Mouse (Mus musculus) retina, postnatal 1 day (tissue): ENCODE measurements at regions not wholly inside any gene's neighbourhood (a gene's known extent, or its start where the extent isn't known, plus 50 kb on each side); places are given as distances from the start of the nearest gene placed in this dataset.

ENCODE experiments used
- DNase-seq: peaks from one replicate; pipeline ENCODE4 v3.0.0-alpha.2; 2012

DNA sequence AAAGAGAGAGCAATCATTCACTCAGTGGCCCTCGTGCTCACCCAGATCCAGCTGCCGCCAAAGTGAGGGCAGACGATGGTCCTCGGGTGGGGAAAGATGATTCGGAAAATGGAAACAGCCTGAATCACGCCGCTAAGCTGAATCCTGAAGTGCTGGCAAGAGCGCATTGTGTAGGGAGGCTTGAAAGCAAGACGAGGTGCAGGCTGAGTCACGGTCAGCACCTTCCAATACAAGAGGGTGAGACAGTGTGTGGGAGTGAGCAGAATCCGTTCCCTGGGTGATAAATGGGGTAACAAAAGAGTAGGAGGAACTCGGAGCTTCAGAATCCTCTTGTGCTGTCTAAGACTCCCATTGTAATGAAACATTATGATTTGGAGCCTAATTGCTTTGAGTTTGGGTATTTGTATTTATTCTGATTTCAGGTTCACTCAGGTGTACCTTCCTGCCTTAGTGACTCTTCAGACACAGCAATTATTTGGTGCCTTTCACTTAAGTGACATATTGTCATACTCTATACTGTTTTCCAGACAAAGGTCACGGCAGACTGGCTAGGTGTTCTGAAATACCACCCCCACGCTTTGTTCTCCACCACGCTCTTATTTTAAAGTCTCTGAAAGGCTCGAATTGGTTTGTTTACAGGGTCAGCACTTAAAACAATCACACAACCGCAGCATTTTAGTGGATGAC, 70.0 kb downstream of the Mbip start:
- DNase-seq, result no peak

DNA sequence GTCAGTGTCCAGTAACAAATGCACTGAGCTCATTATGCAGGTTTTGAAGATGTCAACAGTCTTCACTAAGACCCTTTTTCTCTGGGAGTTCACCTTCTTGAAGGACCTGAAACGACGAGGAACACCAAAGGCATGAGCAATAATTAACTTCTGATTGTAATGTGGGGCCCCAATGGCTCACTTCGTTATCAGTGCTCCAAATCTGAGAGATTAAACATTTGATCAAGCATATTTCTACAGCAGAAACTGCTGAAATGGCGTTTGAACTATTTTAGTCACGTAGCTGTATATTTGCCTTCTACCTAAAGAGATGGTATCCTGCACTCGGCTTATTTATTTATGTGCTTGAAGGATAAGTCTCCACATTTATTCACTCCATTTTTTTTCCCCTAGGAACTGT, 80.6 kb downstream of the Mbip start:
- DNase-seq, result no peak

DNA sequence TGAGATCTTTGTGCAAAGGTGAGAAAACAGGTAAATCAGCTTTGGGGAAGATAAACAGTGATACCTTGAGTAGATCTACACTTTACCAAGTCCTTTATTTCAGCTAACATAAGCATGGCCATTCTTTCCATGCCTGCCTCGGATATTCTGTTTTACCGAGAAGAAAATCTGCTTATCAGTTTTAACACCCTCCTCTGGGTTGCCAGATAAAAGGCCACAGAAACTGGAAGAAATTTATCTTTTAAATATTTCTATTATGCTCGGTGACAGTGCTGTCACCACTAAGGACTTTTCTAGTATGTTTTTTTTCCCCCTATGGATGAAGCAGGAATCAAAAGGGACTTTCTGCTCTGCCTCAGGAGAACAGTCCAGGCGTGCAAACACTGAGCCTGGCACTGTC, 84.2 kb downstream of the Mbip start:
- no peak for DNase-seq

DNA sequence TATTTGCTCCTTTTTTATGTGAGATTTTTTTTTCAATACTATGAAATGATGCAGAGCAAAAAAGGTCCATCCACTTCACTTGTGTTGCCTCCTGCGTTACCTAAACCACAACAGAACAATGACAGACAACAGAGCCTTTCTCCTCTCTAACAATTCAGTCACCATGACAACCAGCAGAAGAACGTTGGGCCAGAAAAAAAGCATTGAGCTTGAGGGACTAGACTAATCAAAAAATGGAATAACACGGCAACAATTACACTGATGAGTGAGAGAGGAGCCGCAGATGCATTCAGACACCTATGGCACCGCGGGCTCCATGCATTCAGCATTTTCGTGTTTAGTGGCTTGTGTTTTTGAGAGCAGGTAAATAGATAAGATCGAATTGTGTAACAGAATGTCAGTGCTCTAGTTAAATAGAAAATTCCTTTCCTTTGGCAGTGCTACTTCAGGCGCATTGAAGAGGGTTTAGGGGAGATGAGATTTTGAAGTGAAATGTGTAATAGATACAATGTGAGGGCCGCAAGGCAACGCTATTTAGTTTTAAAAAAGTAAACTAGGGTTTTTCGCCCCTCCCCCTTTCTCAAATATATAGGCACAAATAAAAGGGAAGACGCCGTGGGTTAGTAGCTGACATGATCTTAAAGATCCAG, 87.2 kb downstream of the Mbip start:
- DNase-seq, result peak; percentile 31

DNA sequence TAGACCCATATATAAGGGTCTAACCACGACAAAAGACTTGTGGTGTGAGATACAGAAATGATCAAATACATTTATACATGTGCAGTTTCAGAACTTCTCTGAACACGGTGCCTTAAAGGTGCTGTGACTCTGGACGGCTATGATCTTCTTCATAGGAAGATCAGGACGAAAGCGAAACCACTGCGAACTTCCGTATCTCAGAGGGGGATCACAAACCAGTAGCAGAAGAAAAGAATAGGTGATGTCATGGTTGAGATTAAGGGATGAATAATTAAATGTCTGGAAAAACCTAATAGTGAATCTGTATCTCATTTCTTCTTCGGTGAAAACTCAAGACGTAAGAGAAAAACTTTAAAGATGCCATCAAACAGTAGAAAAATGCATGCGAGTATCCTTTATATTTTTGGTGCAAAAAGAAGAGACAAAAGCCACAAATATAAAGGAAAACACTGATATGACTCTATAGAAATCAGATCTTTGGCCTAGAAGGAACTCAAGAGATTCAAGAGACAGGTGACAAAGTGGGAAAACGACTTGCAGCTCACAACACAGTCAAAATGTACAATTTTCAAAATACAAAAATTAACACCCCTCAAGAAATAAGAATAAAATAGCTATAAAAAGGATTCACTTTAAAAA, 89.3 kb downstream of the Mbip start:
- DNase-seq, result no peak

DNA sequence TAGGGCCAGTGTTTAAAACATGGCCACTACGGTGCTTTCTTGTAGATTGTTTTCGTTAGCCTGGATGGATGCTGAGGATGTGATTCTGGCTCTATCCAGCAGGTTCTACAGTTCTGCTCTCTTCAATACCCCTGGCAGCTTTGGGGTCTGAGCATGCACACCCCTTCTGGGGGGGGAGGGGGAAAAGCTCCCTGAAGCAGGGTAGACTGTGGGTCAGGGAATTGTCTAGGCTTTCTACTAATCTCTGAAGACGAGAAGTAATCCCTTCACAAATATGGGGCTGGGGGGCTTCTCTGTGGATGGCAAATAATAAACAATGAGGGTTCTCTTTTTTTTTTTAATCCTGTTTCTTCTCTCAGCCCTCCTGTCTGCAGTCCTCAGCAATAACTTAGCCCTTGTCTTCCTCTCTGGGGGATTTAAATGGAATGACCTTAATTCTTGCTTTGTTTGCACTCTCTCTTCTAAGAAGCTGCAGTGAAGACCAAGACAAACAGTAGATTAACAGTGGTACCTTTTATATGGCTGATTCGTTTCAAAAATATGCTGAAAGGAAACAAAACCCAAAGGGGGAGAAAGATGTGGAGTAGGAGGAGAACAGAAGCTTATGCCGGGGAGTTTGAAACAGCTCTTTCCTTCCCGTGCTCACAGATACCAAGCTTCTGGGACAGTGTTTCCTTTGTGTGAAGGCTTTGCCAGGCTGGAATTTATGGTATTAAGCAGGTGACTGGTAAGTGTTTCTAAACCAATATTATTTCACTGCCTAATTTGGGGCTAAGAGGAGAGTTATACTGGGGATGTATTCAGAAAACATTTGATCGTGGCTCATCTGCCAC, 92.9 kb downstream of the Mbip start:
- peak; percentile 76 for DNase-seq

DNA sequence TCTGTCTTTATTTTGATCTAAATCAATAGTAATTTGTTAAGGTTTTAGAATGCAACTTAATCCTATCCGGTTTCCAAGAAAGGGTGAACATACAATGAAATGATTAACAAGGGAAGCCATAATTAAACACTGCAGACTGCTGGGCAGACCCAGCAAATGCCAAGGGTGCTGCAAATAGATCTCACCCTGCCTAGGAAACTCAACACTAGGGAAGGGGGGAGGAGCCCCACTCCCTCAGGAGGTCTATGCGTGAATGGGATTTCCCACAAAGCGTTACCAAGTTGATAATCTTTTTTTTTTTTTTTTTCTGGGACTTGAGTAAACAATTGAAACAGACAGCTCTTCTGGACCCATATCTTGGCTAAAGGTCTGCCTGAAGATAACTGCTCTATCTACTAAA, 95.4 kb downstream of the Mbip start:
- no peak for DNase-seq

DNA sequence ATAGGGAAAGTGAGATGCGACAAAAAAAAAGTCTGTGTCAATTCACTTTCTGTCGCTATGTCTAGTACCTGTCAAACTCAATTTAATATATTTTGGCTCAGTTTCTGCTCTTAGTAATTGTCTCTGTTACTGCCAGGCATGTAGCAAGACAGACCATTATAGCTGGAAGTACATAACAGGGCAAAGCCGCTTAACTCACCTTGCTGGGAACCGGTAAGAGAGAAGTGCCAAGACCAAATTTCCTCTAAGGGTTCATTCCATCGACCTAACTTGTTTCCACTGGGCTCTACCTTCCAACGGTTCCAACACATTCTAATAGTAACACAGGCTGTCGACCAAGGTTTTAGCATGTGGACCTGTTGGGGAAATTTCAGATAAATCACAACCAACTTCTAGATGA, 99.3 kb downstream of the Mbip start:
- no peak for DNase-seq

DNA sequence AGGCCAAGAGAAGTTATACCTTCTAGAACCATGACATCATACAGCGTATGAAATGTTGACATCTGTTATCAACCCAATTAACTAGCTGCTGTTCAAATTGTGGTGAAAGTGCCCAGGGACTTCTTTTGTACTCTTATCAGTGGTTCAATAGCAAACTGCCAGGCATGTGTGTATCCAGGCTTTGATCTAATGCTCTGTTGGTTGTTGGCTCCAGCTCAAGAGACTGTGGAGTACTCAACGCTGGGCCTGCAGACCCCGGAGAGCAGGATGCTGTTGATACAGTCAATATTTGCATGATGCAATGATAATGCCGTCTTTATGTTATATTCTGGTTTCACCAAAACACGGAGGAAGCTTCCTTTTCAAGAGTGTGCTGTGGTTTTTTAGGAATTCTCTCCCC, 102.9 kb downstream of the Mbip start:
- no peak for DNase-seq

DNA sequence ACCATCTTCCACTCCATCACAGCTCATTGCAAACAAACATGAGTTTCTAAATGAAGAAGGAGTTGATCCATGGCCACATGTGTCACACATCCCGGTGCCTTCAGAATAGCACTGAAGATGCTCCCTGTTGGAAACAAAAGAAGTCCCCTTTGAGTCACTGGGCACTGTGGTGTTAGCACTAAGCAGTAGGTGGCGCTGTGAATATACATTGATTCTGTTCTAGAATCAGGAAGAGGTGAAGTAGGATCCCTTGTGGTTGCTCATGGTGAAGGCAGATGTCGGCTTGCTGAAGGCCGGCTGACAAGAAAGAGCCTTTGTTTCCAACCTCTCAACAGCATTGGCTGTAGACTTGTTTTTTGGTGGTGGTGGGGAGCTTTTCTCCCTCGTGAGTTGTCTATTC, 104.0 kb downstream of the Mbip start:
- DNase-seq, result peak; percentile 70

DNA sequence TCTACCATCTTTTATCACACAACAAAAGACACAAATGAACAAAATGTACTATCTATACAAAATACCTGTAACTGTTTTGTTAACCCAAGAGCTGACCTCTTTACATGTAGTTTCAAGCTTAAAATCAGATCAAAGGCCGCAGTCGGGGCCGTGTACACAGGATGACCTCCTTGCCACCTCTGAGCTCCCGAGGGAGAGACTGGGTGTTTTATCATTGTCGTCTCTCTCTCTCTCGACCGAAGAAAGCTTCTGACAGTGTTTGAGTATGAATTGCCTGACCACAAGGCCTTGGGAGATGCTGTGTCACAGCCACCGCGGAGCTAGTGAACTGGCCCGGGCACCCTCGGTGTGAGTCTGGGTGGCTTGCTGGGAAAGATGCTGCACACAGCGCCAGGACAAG, 105.5 kb downstream of the Mbip start:
- DNase-seq, result no peak

DNA sequence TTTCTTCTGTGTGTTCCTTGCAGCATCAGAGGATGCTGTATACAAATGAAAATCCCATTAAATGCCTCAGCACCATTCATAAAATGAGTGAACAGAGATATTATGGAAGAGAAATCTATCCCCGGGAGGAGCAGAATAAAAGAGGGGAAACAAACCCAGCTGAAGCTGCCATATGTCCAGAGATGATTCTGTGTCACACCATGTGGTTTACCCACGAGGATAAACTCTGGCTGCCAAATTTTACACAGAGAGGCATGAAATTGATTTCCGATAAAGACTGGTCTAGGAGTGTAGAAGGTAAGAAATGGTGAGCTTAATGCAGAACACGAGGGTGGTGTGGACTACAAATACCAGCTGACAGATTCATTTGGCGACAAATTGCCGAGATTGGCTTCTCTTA, 111.1 kb downstream of the Mbip start:
- DNase-seq, result no peak

DNA sequence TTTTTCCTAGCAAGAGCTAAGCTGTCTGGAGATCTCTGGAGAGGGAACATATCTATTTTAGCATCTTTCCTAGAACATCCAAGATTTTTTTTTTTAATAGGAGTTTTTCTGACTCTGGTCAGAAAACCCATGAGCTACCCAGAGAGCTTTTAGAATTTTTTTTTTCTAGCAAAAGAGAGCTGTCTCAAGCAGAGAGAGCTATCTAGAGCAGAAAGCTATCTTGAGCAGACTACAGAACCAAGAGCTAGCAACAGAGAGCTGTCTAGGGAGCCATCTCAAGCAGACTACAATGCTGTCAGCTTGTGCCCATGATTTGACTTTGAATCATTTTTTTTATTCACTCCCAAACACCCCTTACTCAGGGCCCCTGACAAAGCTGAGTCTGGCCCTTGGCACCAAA, 112.5 kb downstream of the Mbip start:
- DNase-seq, result no peak

DNA sequence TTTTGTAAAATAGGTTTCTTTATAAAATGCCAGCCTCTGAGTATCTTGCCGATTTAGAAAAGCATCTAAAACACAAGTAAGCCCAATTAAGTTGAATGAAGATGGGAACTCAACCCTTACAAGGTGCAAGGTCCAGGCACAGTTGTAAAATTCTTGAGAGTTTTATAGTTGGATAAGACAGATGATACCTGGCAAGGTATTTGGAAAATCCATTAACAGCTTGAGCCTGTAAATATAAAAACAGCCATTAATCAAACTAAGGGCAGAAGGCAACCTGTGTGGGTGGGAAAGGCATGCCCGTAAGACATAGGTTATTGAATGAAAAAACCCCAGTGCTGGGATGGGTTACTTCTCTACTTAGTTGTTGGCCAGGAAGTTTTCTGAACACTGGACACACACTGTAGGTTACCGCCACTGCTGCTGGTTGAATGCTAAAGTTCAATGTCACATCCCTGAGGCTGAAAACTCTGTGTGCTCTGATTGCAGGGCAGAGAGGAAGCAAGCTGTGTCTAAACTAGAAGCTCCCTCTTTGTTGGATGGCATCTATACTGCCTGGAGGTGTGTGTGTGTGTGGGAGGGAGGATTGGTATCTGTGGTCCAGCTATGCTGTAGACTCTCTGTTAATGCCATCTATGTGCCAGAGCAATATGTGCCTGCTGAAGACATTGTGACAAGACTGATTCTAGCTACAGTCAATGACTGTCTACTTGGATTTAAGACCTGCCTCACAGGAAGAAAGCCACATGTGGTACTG, 121.4 kb downstream of the Mbip start:
- DNase-seq, result peak; percentile 5

DNA sequence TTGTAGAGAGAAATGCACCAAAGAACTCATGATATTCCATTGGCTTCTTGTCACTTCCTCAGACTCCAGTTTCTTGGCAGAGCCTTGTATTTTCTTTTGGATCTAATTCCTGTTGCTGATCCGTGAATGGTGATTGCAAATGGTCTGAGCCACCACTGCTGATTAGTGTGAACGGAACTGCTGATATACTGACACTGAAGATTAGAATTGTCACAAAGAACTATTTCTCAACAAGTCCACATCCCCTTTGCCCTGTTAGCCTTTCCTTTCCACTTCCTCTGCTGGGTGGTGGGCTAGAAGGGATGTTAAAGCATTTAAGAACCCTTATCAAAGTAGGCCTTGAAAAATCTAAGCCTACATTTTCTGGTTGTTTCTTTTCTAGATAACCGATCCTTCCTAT, 152.2 kb downstream of the Mbip start:
- no peak for DNase-seq

DNA sequence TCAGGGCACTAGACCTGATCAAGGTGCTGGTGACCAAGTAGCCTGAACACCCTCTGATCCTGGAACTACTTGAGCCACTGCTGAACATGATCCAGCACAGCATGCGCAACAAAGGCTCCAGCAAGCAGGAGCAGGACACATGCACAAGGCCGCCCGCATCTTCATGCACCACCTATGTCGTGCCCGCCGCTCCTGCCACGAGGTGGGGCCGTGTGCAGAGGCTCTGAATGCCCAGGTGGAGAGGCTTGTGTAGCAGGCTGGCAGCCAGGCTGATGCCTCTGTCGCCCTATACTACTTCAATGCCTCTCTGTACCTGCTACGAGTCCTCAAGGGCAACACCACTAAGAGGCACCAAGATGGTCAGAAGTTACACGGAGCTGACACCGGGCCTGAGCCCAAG, 156.1 kb downstream of the Mbip start:
- no peak for DNase-seq

DNA sequence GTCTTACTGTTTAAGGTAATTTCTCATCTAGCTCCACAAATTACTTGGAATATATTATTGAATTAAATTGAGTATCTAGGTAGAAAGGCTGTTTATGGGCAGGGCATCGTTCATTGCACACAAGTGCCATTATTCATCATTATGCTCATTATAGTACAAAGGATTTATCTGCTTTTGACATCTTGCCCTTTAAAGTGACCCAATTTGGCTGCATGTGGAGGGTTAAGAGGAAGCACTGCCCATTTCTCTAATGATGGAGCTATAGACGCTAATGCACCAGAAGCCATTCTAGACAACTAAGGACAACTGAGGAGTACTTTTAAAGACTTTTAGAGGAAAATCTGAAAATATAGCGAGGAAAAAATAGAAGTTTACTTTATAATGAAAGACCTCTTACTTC, 185.0 kb downstream of the Mbip start:
- peak; percentile 67 for DNase-seq

DNA sequence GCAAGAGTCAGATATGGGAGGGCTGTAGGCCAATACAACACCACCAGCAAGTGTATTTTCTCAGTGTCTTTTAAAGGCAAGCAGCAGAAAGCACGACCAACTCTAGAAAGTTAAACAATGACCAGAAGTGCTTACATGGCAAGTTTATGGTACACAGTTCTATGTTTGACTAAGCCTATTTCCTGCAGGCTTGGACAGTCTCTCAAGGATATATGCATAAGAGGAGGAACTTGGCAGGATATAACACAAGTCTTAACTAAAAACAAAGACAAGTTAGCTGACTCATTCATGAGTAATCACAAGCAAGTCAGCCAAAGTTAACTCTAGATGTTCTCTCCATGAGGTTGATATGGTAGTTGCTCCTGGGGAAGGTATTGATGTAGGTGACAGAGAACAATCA, 201.3 kb downstream of the Mbip start:
- no peak for DNase-seq

DNA sequence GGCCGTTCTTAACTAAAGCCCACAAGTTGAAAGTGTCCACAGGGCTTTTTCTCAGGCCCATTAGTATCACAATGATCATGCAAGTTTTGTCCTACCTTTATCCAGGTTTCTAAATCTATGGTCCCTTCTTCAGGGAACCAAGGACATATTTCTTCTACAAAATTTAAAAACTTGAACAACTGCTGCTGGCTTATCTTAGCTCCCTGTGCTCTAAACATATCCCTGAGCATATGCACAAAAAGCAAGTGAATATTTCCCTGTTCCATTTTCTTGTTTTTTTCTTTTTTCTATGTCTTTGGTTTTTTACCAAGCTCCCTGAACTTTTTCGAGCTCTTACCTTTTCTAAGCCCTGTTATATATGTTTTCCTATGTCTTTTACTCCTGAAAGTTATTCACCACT, 201.9 kb downstream of the Mbip start:
- no peak for DNase-seq

DNA sequence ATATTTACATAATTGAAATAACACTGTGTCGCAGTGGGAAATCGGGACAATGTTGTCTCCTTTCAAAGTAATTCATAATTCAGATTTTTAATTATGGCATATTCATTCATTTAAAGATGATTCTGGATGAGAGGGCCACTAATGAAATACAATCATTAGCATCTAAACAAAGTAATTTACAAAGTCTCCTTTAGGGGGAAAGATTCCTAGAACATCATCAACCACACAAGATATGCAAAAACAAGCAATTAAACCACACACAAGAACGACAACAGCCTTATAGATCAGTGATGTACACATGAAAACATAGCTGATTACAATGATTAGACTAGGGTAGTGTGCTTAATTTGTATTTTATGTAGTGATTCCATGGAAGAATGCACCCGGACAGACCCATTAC, 231.2 kb downstream of the Mbip start:
- DNase-seq, result peak; percentile 84

DNA sequence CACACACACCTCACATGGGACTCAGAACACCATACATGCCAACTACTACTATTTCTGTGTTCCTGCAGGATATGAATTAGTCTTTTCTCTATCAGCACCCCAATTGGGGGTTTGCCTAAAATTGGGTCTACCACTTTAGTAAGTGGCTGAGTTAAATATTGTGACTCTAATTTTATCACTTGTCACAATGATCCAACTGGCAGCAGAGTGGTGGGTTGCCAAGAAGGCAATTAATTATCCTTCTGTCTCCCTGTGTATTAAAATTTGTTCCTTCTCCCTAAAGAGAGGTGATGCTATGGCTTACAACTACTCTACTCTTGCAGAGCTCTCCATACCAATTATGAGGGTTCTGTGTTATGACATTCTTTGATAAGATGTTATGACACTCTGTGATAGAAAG, 245.3 kb downstream of the Brms1l start:
- no peak for DNase-seq

DNA sequence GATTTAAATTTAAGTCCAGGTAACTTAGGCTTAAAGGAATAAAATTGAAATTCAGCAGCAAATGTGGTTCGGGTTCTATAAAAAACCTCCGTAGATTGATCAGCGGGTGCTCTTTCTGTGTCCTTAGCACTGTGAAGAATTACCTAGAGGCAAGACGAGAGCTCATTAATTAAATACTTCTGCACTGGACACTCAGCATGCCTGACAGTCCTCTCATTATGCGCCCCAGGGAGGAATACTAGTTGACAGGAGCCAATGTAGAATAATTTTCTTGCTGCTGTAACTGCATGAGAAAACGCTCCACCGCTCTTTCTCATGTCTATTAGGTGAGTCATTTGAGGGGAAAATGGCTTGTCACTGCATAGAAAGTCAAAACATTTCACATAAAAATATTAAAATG, 228.1 kb downstream of the Brms1l start:
- DNase-seq, result peak; percentile 76

DNA sequence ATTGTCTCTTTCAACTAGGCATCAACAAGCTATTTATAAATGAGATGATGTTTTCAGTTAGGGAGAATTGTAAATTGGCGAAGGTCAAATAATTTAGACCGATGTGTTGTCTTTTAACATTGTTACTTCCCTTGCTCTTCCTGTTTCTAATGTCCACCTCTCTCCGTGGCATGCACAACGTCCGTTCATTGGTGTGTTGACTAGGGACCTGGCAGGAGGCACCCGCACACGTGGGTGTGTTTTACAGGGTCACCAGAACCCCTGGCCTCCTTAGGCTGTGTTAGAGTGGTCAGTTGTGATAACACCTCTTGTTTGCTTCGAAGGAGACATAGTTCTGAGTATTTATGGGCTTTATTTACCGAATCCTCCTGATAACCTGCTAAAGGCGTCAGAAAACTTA, 222.8 kb downstream of the Brms1l start:
- DNase-seq, result no peak
